Mouse (Mus musculus) heart, embryonic 12.5 days (tissue): ENCODE data around the gene Gbgt1. TPM values are rescaled to one million over a fixed set of nuclear protein-coding genes. Genes with fewer than 3 reads are reported as not detected.

Source experiments
- ATAC-seq: fragments of 200-750 bp; cut with Nextera tagmentation; 2 replicates; pipeline ENCODE4 v1.8.0; 2017; ENCODE audit warnings: moderate TSS enrichment, moderate library complexity; ENCODE audit not compliant: insufficient number of reproducible peaks, low FRiP score
- H3K27ac ChIP-seq: fragments of 300-500 bp; sonication (generic); 2 replicates; pipeline ENCODE4 v1.5.1; 2016; ENCODE audit warnings: mild to moderate bottlenecking, moderate library complexity; ENCODE audit not compliant: poor library complexity, severe bottlenecking
- H3K27me3 ChIP-seq: fragments of 300-500 bp; sonication (generic); replicated peaks from 2 replicates; pipeline ENCODE4 v1.6.1; 2016; ENCODE audit warnings: mild to moderate bottlenecking, moderate library complexity
- H3K36me3 ChIP-seq: fragments of 300-500 bp; sonication (generic); 2 replicates; pipeline ENCODE4 v1.6.1; 2016; ENCODE audit warnings: mild to moderate bottlenecking, moderate library complexity
- H3K4me1 ChIP-seq: fragments of 300-500 bp; sonication (generic); replicated peaks from 2 replicates; pipeline ENCODE4 v1.6.1; 2016; ENCODE audit warnings: mild to moderate bottlenecking
- H3K4me2 ChIP-seq: fragments of 300-500 bp; sonication (generic); 2 replicates; pipeline ENCODE4 v1.6.1; 2016; ENCODE audit warnings: mild to moderate bottlenecking, moderate library complexity
- H3K4me3 ChIP-seq: fragments of 300-500 bp; sonication (generic); 2 replicates; pipeline ENCODE4 v1.5.1; 2016; ENCODE audit warnings: mild to moderate bottlenecking
- H3K9ac ChIP-seq: fragments of 300-500 bp; sonication (generic); 2 replicates; pipeline ENCODE4 v1.6.1; 2016; ENCODE audit warnings: mild to moderate bottlenecking, moderate library complexity
- H3K9me3 ChIP-seq: fragments of 300-500 bp; sonication (generic); replicated peaks from 2 replicates; pipeline ENCODE4 v1.6.1; 2016; ENCODE audit warnings: mild to moderate bottlenecking, moderate library complexity
- WGBS: fragments of 180-500 bp; shearing (Covaris S2); methylation state at CpG from one replicate; pipeline ENCODE4 v1.1.7; 2016; 5-methylcytosine and 5-hydroxymethylcytosine counted together
- polyA plus RNA-seq: library from polyadenylated mRNA; unstranded; fragments of >200 nt; fragmentation: Nextera tagmentation; extraction: Ambion mirVana; gene quantifications from 2 replicates; pipeline ENCODE4 v1.2.1, GENCODE M21; 2016

The Gbgt1 gene
- 0.28 and 0.41 TPM in 2 replicates for polyA plus RNA-seq

GRCm38 (mm10) chr2:28496671-28497070, at the start of gene Gbgt1:
Gene Gbgt1 (plus strand): TSS chr2:28496891.
- no peak within 1 kb of the TSS for H3K4me3 ChIP-seq
- no peak within 1 kb of the TSS for H3K4me2 ChIP-seq
- no peak within 1 kb of the TSS for H3K9ac ChIP-seq
- H3K27ac ChIP-seq, result no peak within 1 kb of the TSS
- H3K4me1 ChIP-seq, result no peaks in the 10 kb centered on the region
- no peaks in the 10 kb centered on the region for H3K9me3 ChIP-seq
- no peak for ATAC-seq
- WGBS, result 70% methylated on average over 5 of the region's 5 CpGs
- H3K27me3 ChIP-seq, result no peaks in the 10 kb centered on the region
- no peaks in the 10 kb centered on the region for H3K36me3 ChIP-seq

- Histone ChIP-seq H3K4me2 (peak overlapping the region; percentile 96), H3K4me3 (peak overlapping the region; percentile 77), H3K9ac (peak overlapping the region; percentile 87), H3K27ac (no peak overlapping the region), H3K36me3 (peaks cover 21% of the 10 kb centered on the region), H3K9me3 (no peaks in the 10 kb centered on the region), H3K4me1 (peaks cover 4% of the 10 kb centered on the region; the same call in 1 of the 2 replicates), H3K27me3 (peaks cover 31% of the 10 kb centered on the region)
- ATAC-seq, result no peak
- 7% methylated on average over 11 of the region's 11 CpGs for WGBS
Observed at GRCm38 (mm10) chr2:28447315-28447670, 49.4 kb upstream of the Gbgt1 start.

- Histone ChIP-seq H3K9me3 (no peaks in the 10 kb centered on the region), H3K9ac (no peak overlapping the region), H3K36me3 (peaks cover 33% of the 10 kb centered on the region), H3K4me3 (no peak overlapping the region), H3K27ac (no peak overlapping the region), H3K4me2 (no peak overlapping the region), H3K4me1 (0 out of 2 replicates have a peak, but pooled peaks cover 4% of the 10 kb centered on the region), H3K27me3 (peaks cover 21% of the 10 kb centered on the region)
- 85% methylated on average over 11 of the region's 11 CpGs for WGBS
- ATAC-seq, result no peak
Observed at GRCm38 (mm10) chr2:28451663-28452062, 45.0 kb upstream of the Gbgt1 start.

GRCm38 (mm10) chr2:28453539-28453938, 43.2 kb upstream of the Gbgt1 start:
- no peak overlapping the region for H3K4me2 ChIP-seq
- H3K9ac ChIP-seq, result no peak overlapping the region
- no peaks in the 10 kb centered on the region for H3K9me3 ChIP-seq
- H3K36me3 ChIP-seq, result peaks cover 33% of the 10 kb centered on the region
- H3K27me3 ChIP-seq, result peaks cover 14% of the 10 kb centered on the region; the same call in 1 of the 2 replicates
- 81% methylated on average over 6 of the region's 6 CpGs for WGBS
- no peak overlapping the region for H3K4me3 ChIP-seq
- no peaks in the 10 kb centered on the region for H3K4me1 ChIP-seq
- no peak for ATAC-seq
- no peak overlapping the region for H3K27ac ChIP-seq

- Histone ChIP-seq H3K4me2 (no peak overlapping the region), H3K4me3 (no peak overlapping the region), H3K9ac (no peak overlapping the region), H3K9me3 (no peaks in the 10 kb centered on the region), H3K27me3 (peaks cover 1% of the 10 kb centered on the region; the same call in 1 of the 2 replicates), H3K36me3 (peaks cover 15% of the 10 kb centered on the region), H3K27ac (no peak overlapping the region), H3K4me1 (no peaks in the 10 kb centered on the region)
- ATAC-seq, result no peak
- 50% methylated on average over 1 of the region's 1 CpGs for WGBS
Observed at GRCm38 (mm10) chr2:28456616-28457015, 40.1 kb upstream of the Gbgt1 start.

- Histone ChIP-seq H3K9me3 (no peaks in the 10 kb centered on the region), H3K27ac (no peak overlapping the region), H3K4me2 (no peak overlapping the region), H3K9ac (no peak overlapping the region), H3K36me3 (peaks cover 2% of the 10 kb centered on the region; the same call in 1 of the 2 replicates), H3K4me1 (peaks cover 14% of the 10 kb centered on the region), H3K27me3 (peaks cover 16% of the 10 kb centered on the region), H3K4me3 (no peak overlapping the region)
- no peak for ATAC-seq
- WGBS, result 42% methylated on average over 3 of the region's 3 CpGs
Observed at GRCm38 (mm10) chr2:28463919-28464318, 32.8 kb upstream of the Gbgt1 start.

GRCm38 (mm10) chr2:28464919-28465318, 31.8 kb upstream of the Gbgt1 start:
- peaks cover 12% of the 10 kb centered on the region for H3K36me3 ChIP-seq
- no peak for ATAC-seq
- H3K9ac ChIP-seq, result no peak overlapping the region
- H3K4me1 ChIP-seq, result peaks cover 17% of the 10 kb centered on the region
- H3K27me3 ChIP-seq, result peaks cover 16% of the 10 kb centered on the region
- H3K4me3 ChIP-seq, result no peak overlapping the region
- WGBS, result 71% methylated on average over 9 of the region's 9 CpGs
- H3K27ac ChIP-seq, result no peak overlapping the region
- no peaks in the 10 kb centered on the region for H3K9me3 ChIP-seq
- no peak overlapping the region for H3K4me2 ChIP-seq

GRCm38 (mm10) chr2:28465836-28466518, 30.7 kb upstream of the Gbgt1 start, which contains the start of gene 1700007K13Rik:
Gene 1700007K13Rik (minus strand): TSS chr2:28466332.
- peaks cover 23% of the 10 kb centered on the region for H3K36me3 ChIP-seq
- H3K9me3 ChIP-seq, result no peaks in the 10 kb centered on the region
- peaks cover 17% of the 10 kb centered on the region for H3K4me1 ChIP-seq
- H3K9ac ChIP-seq, result peak within 1 kb of the TSS; percentile 73
- peak within 1 kb of the TSS; percentile 72 for H3K4me2 ChIP-seq
- H3K4me3 ChIP-seq, result peak within 1 kb of the TSS; percentile 34
- H3K27ac ChIP-seq, result no peak within 1 kb of the TSS
- peaks cover 16% of the 10 kb centered on the region for H3K27me3 ChIP-seq
- ATAC-seq, result 0 out of 2 replicates have a peak, but pooled peaks have one; percentile 52
- 6% methylated on average over 25 of the region's 25 CpGs for WGBS

- under 1% methylated on average over 52 of the region's 52 CpGs for WGBS
- Histone ChIP-seq H3K4me3 (peak within 1 kb of the TSS; percentile 97), H3K9ac (peak within 1 kb of the TSS; percentile 94), H3K9me3 (peaks cover 3% of the 10 kb centered on the region; the same call in 1 of the 2 replicates), H3K4me1 (peaks cover 17% of the 10 kb centered on the region), H3K27me3 (peaks cover 16% of the 10 kb centered on the region), H3K4me2 (peak within 1 kb of the TSS; percentile 73), H3K36me3 (peaks cover 42% of the 10 kb centered on the region), H3K27ac (no peak within 1 kb of the TSS; the same call in 1 of the 2 replicates)
- ATAC-seq, result peak; percentile 92
Observed at GRCm38 (mm10) chr2:28467860-28468485, 28.7 kb upstream of the Gbgt1 start, which contains the start of gene Mrps2. Gene Mrps2 (plus strand): TSS chr2:28468066.

- ATAC-seq, result no peak; the same call in 1 of the 2 replicates
- Histone ChIP-seq H3K9me3 (peaks cover 3% of the 10 kb centered on the region; the same call in 1 of the 2 replicates), H3K4me3 (peak overlapping the region; percentile 97), H3K4me2 (peak overlapping the region; percentile 73), H3K36me3 (peaks cover 44% of the 10 kb centered on the region), H3K27ac (no peak overlapping the region), H3K27me3 (peaks cover 16% of the 10 kb centered on the region), H3K4me1 (peaks cover 17% of the 10 kb centered on the region), H3K9ac (peak overlapping the region; percentile 94)
- WGBS, result 52% methylated on average over 18 of the region's 18 CpGs
Observed at GRCm38 (mm10) chr2:28468486-28469225, 28.0 kb upstream of the Gbgt1 start.

GRCm38 (mm10) chr2:28469461-28469860, 27.2 kb upstream of the Gbgt1 start:
- H3K4me2 ChIP-seq, result no peak overlapping the region
- peaks cover 17% of the 10 kb centered on the region for H3K4me1 ChIP-seq
- H3K9me3 ChIP-seq, result peaks cover 3% of the 10 kb centered on the region; the same call in 1 of the 2 replicates
- no peak overlapping the region for H3K4me3 ChIP-seq
- H3K36me3 ChIP-seq, result peaks cover 44% of the 10 kb centered on the region
- ATAC-seq, result no peak
- H3K27me3 ChIP-seq, result peaks cover 16% of the 10 kb centered on the region
- H3K27ac ChIP-seq, result no peak overlapping the region
- H3K9ac ChIP-seq, result no peak overlapping the region
- 95% methylated on average over 14 of the region's 14 CpGs for WGBS
